Mouse (Mus musculus) adrenal gland, postnatal 14 days (tissue): Measurements from ENCODE around the gene Gprin1. TPM values are rescaled to one million over a fixed set of nuclear protein-coding genes. Genes with fewer than 3 reads are reported as not detected.

Experiments
- DNase-seq: peaks from one replicate; pipeline ENCODE4 v3.0.0; 2021; ENCODE audit warnings: mixed read lengths
- total RNA-seq: library from RNA; stranded (reverse); gene quantifications from 2 replicates; pipeline ENCODE4 v1.2.3, GENCODE M21; 2021

Gene Gprin1
- total RNA-seq, 1 experiment from 2014 or later = 3.5 TPM

GRCm38 (mm10) chr13:54726131-54726530 lies 23.5 kb downstream of the Gprin1 start:
- peak; percentile 47 for DNase-seq

- no peak for DNase-seq
Measured at GRCm38 (mm10) chr13:54723143-54723542, 26.5 kb downstream of the Gprin1 start.

- peak; percentile 66 for DNase-seq
Measured at GRCm38 (mm10) chr13:54716916-54717315, 32.8 kb downstream of the Gprin1 start.

- peak; percentile 39 for DNase-seq
Measured at GRCm38 (mm10) chr13:54714996-54715395, 34.7 kb downstream of the Gprin1 start.

GRCm38 (mm10) chr13:54714393-54714792 lies 35.3 kb downstream of the Gprin1 start:
- DNase-seq = no peak

- DNase-seq = no peak
Measured at GRCm38 (mm10) chr13:54710866-54711265, 38.8 kb downstream of the Gprin1 start.

GRCm38 (mm10) chr13:54704890-54705289 lies 44.8 kb downstream of the Gprin1 start:
- DNase-seq = no peak

- DNase-seq = no peak
Measured at GRCm38 (mm10) chr13:54702507-54702906, 47.2 kb downstream of the Gprin1 start.

- no peak for DNase-seq
Measured at GRCm38 (mm10) chr13:54701243-54701642, 48.4 kb downstream of the Gprin1 start, which contains the start of gene Cdhr2. TSS of gene Cdhr2 (plus strand) at chr13:54701461.

- DNase-seq = no peak
Measured at GRCm38 (mm10) chr13:54695479-54696230, 54.0 kb downstream of the Gprin1 start.

GRCm38 (mm10) chr13:54694348-54695060 lies 55.2 kb downstream of the Gprin1 start:
- DNase-seq = peak; percentile 89

GRCm38 (mm10) chr13:54693558-54694347 lies 55.9 kb downstream of the Gprin1 start, which contains the start of gene Rnf44:
TSS of gene Rnf44 (minus strand) at chr13:54693907.
- DNase-seq = peak; percentile 100

GRCm38 (mm10) chr13:54692711-54693557 lies 56.7 kb downstream of the Gprin1 start:
- DNase-seq = no peak

GRCm38 (mm10) chr13:54691737-54692136 lies 57.9 kb downstream of the Gprin1 start:
- DNase-seq = no peak

GRCm38 (mm10) chr13:54690151-54690740 lies 59.4 kb downstream of the Gprin1 start:
- DNase-seq = no peak

- peak; percentile 99 for DNase-seq
Measured at GRCm38 (mm10) chr13:54687575-54688424, 61.9 kb downstream of the Gprin1 start.

GRCm38 (mm10) chr13:54687096-54687495 lies 62.6 kb downstream of the Gprin1 start:
- peak; percentile 89 for DNase-seq
